Mouse (Mus musculus) heart, postnatal 14 days (tissue): ENCODE results near the gene Gss. TPM values are rescaled to one million over a fixed set of nuclear protein-coding genes. Genes with fewer than 3 reads are reported as not detected.

Experiments used
- DNase-seq, 2 experiments: peaks; one replicate each; pipeline ENCODE4 v3.0.0; 2021 to 2022
- intact Hi-C: fragments of 180-260 bp; cut with DNase I; formaldehyde crosslinking; loops from one replicate; pipeline ENCODE4 v1.15.1; 2025
- long read RNA-seq, 2 experiments: library from polyadenylated mRNA; stranded (forward); transcript quantifications; one replicate each; pipeline ENCODE4 v2.0.0; 2021
- total RNA-seq, 2 experiments: library from RNA; stranded (reverse); gene quantifications; 2 replicates each; pipeline ENCODE4 v1.2.3; 2021

Gene Gss
- total RNA-seq = 10 to 100 TPM; 14.5 to 15.9 TPM
- long read RNA-seq, experiment 1, transcript Gss-201 (13 exons, 1,963 nt) = major isoform, 25 of 28 reads
- long read RNA-seq, experiment 1, partial matches to known transcripts = 1 of 28 reads
- long read RNA-seq, experiment 1, other reads (novel, unspliced or antisense) = 2 of 28 reads
- long read RNA-seq, experiment 2, transcript Gss-201 (13 exons, 1,963 nt) = major isoform, 21 of 23 reads
- long read RNA-seq, experiment 2, partial matches to known transcripts = 2 of 23 reads
- long read RNA-seq, experiment 2, other reads (novel, unspliced or antisense) = 0 of 23 reads

DNA sequence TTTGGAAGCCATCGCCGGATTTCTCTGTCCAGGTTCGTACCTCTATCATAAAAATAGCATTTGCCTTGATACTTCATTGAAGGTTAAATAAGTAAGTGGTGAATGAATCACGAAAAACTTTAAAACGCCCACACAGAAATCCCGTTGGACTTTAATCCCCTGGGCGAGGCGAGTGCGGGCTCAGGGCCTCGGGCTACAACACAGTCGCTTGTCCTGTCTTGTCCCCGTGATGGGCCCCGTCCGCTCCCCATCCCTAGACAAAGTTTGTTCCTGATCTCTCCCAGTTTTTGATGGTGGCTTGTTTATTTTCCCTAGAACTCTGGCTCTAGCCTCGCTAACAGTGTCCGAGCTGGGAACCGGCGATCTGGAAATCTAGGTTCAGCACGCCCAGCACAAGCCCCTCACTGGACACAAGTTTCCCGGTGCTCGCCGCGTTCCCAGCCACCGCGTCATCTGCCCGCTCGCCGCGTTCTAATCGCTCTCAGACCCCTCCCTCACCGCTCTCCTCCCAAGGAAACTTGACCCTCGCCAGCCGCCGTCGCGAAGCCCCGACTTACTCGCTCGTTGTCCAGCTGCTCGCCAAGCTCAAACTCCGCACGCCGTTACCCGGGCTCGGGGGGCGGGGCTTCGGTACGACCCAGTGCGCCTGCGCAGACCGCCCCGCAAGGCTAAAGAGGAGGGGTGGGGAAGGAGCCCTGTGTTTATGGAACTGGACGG is at the start of gene Gss:
Gene Gss (minus strand): TSS at position 674 of the 717 bp plus-strand sequence.
- peak; percentile 100 for DNase-seq
- intact Hi-C loops = no loop called here

DNA sequence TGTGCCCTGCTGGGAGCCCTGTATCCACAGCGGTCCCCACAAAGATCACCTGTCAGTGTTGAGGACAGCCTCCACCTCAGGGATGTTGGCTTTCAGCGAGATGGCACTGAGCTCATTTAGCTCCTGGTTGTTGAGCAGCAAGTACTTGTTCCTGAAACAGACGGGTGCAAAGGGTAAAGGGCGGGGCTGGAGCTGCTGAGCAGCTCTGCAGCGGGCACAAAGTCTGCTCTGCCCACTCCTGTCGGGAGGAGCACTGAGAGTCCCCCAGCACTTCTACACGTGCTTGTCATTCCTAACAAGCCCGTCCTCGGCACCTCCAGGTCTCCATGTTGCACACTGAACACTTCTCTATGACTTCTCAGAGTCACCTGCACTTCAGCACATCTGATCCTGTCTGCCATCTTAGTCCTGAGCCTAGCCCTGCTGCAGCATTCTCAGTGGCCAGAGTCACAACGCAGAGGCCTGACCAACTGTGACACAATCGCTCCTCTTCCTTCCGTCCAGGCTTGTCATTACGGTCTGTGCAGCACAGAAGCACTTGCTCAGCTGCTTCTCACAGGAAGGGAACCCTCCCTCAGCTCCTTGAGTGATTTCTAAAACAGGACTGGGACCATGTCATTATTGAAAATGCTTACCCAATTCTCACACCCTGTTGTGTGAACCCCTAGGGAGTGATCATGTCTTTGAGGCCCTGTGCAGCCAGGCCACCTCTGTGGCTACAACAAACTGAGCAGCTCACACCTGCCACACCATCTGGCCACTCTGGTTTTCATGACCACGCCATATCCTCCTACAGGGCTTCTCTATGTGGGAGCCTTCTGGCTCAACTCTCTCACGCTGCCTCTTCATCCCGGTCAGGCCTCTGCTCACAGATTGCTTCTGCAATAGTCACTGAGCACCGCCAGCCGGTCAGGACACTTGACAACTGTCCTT is 49.2 kb upstream of the Gss start:
- no peak for DNase-seq
- intact Hi-C loops = no loop called here

DNA sequence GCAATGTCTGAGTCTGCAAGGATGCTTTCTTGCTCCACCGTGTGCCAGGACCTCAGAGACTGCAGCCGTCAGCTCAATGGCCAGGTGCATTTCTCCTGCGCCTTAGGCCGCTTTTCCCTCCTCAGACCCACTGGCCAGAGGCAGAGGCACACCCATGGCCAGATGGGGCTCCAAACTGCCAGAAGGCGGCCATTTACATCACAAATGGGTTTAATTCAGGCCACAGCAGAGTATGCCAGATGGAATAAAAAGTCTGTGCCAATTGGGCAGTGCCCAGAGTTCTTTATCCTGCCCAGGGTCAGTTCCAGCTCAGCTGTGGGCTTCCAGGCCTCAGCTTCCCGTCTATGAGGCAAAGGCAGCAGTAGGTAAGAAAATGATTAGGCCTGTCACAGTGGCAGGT is 48.0 kb upstream of the Gss start:
- intact Hi-C loops = no loop called here
- no peak for DNase-seq

DNA sequence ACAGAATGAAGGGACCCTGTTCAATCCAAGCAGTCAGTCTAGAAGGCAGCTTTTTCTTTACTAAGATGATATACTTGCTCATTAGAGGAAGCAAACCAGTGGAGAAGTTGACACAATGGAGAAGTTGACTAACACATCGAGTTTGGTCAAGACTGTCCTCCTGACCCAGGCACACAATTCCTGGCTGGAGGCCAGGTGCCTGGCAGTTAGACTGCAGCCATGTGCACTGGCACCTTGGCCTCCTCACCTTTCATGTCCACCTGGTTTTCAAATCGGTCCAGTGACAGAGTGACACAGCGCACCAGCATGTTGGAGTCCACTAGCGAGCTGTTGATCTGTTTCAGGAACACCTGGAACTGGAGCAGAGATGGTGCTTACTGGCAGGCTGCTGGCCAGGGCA is 44.8 kb upstream of the Gss start:
- no peak for DNase-seq
- intact Hi-C loops = no loop called here

DNA sequence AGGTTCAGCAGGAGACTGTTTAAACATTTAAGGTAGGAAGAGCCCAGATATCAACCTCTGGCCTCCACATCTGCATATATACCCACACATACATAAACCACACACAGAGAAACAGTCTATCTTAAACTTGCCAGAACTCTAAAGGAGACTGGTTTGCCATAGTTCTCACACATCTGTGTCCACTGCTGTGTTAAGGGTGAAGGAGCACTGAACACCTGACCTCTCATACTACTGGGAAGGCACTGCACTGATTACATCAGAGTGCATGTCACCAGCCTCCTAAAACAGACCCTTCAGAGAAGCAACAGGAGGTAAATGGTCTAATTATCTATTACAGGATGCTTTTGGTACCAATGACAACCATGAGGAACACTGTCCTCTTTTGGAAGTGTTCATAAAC is 44.3 kb upstream of the Gss start:
- intact Hi-C loops = no loop called here
- no peak for DNase-seq

DNA sequence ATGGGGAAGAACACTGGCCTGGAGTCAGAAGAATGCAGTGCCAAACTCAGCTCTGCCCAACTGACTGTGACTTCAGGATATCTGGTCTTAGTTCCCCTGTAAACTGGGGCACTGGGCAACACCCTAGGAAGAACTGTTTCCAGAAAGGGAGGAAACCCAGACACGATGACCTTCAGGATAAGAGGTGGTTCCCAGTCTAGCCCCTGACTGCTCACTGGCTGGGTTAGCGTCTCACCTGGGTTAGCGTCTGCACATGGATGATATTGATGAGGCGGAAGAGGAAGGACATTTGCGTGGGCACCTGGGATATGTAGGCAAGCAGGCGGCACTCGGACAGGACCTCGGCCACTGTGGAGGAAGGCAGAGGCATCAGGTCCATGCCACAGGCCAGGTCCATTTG is 43.4 kb upstream of the Gss start:
- intact Hi-C loops = no loop called here
- DNase-seq = no peak

DNA sequence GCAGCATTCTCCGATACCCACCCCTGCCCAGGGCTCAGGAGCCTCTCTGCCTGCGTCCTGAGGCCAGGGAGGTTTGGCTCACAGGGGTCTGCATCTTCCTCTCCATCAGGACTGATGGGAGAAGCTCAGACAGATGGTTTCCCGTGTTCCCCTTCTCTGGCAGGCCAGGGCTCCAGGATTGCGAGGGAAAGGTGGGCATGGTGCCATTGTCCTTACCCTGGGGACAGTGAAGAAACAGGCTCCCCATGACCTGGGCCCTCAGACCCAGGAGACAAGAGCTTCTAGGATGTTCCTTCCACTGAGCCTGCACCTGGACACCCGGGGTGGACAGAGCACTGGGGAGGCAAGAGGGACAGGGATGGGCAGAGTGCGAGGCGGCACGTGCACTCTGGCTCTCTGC is 42.0 kb upstream of the Gss start:
- DNase-seq = no peak
- intact Hi-C loops = no loop called here

DNA sequence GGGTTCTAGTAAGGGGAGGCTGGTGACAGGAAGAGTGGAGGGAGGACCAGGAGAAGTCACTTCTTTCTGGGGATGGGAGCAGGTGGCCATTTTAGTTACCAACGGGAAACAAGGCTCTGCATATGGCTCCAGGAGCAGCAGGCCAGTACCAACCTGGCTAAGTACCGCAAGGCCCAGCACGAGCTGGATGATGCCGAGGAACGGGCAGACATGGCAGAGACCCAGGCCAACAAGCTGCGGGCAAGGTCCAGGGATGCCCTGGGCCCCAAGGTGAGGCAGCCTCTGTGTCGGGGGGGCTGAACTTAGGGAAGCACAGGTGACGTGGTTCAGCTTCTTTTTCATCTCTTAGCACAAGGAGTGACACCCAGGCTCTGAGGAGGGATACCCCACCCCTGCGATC is 41.1 kb upstream of the Gss start:
- DNase-seq = no peak
- intact Hi-C loops = no loop called here

DNA sequence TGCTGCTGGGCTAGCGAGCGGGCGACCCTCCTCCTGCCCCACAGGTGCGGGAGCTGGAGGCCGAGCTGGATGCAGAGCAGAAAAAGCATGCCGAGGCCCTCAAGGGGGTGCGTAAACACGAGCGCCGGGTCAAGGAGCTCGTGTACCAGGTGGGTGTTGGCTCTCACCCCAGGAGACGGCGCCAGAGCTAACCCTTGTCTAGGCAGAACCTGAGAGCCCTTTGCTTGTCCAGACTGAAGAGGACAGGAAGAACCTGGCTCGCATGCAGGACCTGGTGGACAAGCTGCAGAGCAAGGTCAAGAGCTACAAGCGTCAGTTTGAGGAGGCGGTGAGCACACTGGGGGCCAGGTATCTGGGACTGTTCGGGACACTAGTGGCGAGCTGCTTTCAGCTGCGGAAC is 40.5 kb upstream of the Gss start:
- no peak for DNase-seq
- intact Hi-C loops = no loop called here

DNA sequence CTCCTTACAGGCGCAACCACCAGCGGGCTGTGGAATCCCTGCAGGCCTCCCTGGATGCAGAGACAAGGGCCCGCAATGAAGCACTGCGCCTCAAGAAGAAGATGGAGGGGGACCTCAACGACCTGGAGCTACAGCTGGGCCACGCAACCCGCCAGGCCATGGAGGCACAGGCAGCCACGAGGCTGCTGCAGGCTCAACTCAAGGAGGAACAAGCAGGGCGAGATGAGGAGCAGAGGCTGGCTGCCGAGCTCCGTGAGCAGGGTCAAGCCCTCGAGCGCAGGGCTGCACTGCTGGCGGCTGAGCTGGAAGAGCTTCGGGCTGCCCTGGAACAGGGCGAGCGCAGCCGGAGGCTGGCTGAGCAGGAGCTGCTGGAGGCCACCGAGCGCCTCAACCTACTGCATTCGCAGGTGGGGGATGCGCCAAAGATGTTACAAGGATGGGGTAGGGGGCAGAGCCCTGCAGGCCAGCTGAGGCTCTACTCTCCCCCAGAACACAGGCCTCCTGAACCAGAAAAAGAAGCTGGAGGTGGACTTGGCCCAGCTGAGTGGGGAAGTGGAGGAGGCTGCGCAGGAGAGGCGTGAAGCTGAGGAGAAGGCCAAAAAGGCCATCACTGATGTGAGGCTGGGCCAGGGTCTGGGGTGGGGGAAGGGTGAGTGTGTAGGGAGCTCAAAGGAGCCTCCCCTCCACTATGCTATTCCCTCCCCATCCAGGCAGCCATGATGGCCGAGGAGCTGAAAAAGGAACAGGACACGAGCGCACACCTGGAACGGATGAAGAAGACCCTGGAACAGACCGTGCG is 39.7 kb upstream of the Gss start:
- DNase-seq = no peak
- intact Hi-C loops = no loop called here

DNA sequence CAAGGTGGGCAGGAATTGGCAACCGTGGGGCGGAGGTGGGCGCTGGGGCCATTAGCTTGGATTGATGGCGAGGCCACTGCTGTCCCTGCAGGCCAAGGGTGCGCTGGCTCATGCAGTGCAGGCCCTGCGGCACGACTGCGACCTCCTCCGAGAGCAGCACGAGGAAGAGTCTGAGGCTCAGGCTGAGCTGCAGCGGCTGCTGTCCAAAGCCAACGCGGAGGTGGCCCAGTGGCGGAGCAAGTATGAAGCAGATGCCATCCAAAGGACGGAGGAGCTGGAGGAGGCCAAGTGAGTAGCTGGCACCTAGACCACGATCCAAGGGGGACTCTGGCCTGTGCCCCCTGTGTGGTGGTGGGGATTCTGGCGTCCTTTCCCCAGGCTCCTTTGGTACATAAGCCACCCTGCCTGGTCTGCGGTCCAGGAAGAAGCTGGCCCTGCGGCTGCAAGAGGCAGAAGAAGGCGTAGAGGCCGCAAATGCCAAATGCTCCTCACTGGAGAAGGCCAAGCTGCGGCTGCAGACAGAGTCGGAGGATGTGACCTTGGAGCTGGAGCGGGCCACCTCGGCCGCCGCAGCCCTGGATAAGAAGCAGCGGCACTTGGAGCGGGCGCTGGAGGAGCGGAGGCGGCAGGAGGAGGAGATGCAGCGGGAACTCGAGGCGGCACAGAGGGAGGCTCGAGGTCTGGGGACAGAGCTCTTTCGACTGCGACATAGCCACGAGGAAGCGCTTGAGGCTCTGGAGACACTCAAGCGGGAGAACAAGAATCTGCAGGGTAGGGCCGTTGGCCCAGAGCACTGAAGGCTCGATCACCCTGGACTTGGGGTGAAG is 38.2 kb upstream of the Gss start:
- no peak for DNase-seq
- intact Hi-C loops = no loop called here

DNA sequence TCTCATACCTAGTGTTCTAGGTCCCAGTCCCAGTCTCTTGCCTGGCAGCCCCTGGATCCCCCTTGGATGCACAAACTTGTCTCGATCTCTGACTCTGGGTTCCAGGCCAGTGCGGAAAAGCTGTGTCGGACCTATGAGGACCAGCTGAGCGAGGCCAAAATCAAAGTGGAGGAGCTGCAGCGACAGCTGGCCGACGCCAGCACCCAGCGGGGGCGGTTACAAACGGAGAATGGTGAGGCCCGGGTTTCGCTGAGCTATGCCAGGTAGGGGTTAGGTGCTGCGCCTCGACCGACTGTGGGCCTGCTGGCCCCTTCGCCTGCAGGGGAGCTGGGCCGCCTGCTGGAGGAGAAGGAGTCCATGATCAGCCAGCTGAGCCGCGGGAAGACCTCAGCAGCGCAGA is 37.5 kb upstream of the Gss start:
- no peak for DNase-seq
- intact Hi-C loops = no loop called here

DNA sequence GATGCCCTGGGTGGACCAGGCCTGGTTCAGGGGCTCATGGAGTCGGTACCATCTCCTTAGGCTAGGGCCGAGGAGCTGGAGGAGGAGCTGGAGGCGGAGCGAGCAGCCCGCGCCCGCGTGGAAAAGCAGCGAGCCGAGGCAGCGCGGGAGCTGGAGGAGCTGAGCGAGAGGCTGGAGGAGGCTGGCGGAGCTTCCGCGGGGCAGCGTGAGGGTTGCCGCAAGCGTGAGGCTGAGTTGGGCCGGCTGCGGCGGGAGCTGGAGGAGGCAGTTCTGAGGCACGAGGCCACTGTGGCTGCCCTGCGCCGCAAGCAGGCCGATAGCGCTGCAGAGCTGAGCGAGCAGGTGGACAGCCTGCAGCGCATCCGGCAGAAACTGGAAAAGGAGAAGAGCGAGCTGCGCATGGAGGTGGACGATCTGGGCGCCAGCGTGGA is 36.6 kb upstream of the Gss start:
- no peak for DNase-seq
- intact Hi-C loops = no loop called here

DNA sequence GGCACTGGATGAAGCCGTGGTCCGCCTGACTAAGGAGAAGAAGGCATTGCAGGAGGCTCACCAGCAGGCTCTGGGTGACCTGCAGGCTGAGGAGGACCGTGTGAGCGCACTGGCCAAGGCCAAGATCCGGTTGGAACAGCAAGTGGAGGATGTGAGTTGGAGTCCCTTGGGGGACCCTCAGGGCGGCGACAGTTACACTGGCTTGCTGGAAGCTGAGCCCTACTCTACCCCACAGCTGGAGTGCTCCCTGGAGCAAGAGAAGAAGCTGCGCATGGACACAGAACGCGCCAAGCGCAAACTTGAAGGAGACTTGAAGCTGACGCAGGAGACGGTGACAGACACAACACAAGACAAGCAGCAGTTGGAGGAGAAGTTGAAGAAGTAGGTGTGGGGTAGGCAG is 35.9 kb upstream of the Gss start:
- intact Hi-C loops = no loop called here
- no peak for DNase-seq

DNA sequence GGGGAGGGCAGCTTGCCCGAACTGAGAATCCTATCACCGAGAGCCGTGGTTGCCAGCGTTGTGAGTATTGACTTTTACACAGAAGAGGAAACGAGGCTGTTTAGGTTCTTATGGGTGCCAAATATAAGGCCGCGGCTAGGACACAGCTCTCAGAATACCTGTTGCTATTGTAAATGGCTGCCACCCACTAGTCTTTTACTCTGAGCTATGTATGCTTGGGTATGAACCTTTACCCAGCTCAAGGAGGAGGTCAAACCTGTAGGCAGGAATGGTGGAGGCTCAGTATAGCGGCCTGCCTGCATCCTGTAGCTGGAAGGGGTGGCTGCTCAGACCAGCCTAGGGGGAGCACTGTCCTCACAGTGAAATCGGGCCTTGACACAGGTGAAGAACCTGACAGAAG is 35.5 kb upstream of the Gss start:
- intact Hi-C loops = no loop called here

DNA sequence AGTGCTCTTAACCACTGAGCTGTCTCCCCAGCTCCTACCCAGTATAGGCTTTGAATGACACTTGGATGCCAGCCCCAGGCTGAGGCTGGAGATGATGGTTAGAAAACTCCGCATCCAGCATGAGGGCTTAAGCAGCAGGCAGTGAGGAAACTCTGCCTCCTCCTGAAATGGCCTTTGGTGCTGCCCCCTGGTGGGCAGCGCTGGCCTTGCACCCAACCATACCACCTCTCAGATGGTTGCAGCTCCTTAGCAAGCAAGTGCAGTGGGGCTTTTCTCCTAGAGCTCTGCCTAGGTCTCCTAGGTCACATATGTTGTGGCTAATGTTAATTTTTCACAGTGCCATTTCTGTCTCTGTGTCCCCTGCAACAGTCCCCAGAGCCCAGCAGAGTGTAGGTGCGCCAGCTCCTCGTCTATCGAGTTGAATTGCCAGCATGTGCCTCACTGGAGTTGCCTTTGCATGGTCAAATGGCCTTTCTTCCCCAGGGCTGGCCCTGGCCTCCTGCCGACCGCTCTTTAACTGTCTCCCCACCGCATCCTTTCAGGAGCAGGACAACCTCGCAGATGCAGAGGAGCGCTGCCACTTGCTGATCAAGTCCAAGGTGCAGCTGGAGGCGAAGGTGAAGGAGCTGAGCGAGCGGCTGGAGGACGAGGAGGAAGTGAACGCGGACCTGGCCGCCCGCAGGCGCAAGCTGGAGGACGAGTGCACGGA is 34.6 kb upstream of the Gss start:
- DNase-seq = peak; percentile 74 to 84
- intact Hi-C loops = no loop called here

More for the DNA sequence above, 35.5 kb upstream of the Gss start:
- DNase-seq = no peak

DNA sequence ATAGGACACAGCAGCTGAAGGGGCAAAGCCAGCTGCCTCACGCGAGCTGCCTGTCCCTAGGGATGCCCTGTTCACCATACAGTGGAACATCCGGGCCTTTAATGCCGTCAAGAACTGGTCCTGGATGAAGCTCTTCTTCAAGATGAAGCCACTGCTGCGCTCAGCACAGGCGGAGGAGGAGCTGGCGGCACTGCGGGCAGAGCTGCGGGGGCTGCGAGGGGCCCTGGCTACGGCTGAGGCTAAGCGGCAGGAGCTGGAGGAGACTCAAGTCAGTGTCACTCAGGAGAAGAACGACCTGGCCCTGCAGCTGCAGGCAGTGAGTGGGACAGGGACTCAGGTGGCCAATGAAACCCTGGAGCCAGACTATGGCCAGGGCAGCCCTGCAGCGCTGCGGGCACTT is 33.7 kb upstream of the Gss start:
- intact Hi-C loops = no loop called here
- DNase-seq = no peak

DNA sequence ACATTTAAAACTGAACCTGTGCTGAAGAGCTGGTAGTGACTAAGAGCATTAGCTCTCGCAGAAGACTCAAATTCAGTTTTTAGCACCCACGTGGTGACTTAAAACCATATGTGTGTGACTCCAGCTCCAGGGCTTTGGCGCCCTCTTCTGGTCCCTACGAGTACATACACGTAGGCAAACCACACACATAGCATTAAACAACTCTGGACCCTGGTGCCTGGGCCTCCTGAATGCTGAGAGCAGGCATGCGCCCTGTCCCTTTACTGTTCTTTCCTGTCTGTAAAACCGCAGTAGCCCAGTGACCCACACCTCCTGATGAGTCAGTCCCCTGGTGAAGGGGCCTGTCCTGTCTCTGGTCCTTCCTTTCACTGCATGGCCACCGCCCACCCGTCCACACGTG is 32.1 kb upstream of the Gss start:
- DNase-seq = no peak
- intact Hi-C loops = no loop called here

DNA sequence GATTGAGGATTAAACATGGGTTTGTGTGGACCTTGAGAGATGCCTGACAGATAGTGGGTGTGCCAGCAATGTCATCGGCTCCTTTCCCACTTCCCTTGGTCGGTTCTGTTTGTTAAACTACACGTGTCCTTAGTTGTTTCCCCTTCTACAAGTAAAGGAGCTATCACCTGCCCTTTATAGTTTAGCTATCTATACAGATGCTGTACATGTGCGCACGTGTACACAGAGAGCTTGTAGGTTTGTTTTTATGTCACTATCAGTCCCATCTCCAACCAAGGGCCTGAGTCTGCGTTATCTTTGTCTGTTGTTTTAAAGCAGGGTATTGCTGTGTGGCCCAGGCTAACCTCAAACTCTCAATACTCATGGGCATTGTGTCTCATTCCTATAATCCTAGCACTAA is 31.4 kb upstream of the Gss start:
- DNase-seq = no peak
- intact Hi-C loops = no loop called here
